Mouse (Mus musculus): Measurements from ENCODE around the gene Dzip1l. TPM values are rescaled to one million over a fixed set of nuclear protein-coding genes. Genes with fewer than 3 reads are reported as not detected.

Gene Dzip1l
- total and polyA plus RNA-seq, 3 experiments = not detected

DNA sequence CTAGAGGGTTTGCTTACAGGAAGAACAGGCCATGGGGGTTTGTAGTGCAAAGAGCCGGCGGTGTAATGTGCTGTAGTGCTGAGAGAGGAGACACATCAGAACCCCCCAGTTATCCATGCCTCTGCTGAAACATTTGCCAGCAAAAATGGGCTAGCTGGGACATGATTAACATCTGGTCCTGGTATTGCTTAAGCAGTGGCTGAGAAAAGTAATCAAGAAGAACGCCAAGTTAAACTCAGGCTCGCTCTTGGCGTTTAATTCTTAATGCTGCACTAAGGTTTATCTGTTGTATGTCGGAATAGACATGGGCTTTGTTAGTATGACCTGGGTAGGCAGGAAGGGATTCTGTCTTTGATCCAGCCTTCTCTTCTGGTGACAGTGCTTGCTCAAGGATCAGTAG, 16.8 kb downstream of the Dzip1l start:
- Histone ChIP-seq H3K4me1 (ENCODE audit: control insufficient read depth in 1 of 2, insufficient read depth in 2 of 2, low read length in 2 of 2) (no peaks in the 10 kb centered on the region), H3K9me3 (replicated peaks; ENCODE audit: insufficient read depth, low read length) (no peaks in the 10 kb centered on the region), H3K36me3 (ENCODE audit: control insufficient read depth in 1 of 2, insufficient read depth in 2 of 2, low read length in 2 of 2) (no peaks in the 10 kb centered on the region), H3K27ac (ENCODE audit: control insufficient read depth, low read depth, low read length) (no peak overlapping the region), H3K9ac (ENCODE audit: control insufficient read depth, low read depth, low read length, poor library complexity, severe bottlenecking) (no peak overlapping the region), H3K79me2 (ENCODE audit: control insufficient read depth, insufficient read depth, low read length, poor library complexity) (no peaks in the 10 kb centered on the region), H3K4me3 (ENCODE audit: control insufficient read depth in 1 of 2, insufficient read depth in 1 of 2, low read depth in 2 of 2, low read length in 2 of 2) (no peak overlapping the region), H3K27me3 (ENCODE audit: control insufficient read depth in 1 of 2, insufficient read depth in 2 of 2, low read length in 2 of 2) (no peaks in the 10 kb centered on the region; a peak in 1 of 4 replicates)
- no peak for DNase-seq (ENCODE audit: low read depth, low spot score)
- TF ChIP-seq MAFK (IDR thresholded peaks at IDR 0.05; ENCODE audit: borderline replicate concordance, low read depth, low read length) = no peak
- TF ChIP-seq NELFE (IDR thresholded peaks at IDR 0.05; ENCODE audit: low read depth, low read length) = no peak
- TF ChIP-seq ELF1 (IDR thresholded peaks at IDR 0.05; ENCODE audit: low read depth, low read length) = no peak
- TF ChIP-seq MEF2A (IDR thresholded peaks at IDR 0.05; ENCODE audit: extremely low read depth, insufficient replicate concordance, low read depth, low read length, poor library complexity, severe bottlenecking) = no peak
- no peak for TF ChIP-seq EP300 (IDR thresholded peaks at IDR 0.05; ENCODE audit: low read depth in 1 of 2, low read length in 2 of 2)
- no peak for TF ChIP-seq KAT2A (conservative IDR thresholded peaks at IDR 0.05; ENCODE audit: low read depth, low read length)
- TF ChIP-seq CHD1 (IDR thresholded peaks at IDR 0.05; ENCODE audit: low read depth, low read length) = no peak
- TF ChIP-seq POLR2AphosphoS5 (IDR thresholded peaks at IDR 0.05; ENCODE audit: borderline replicate concordance, low read depth, low read length) = no peak

DNA sequence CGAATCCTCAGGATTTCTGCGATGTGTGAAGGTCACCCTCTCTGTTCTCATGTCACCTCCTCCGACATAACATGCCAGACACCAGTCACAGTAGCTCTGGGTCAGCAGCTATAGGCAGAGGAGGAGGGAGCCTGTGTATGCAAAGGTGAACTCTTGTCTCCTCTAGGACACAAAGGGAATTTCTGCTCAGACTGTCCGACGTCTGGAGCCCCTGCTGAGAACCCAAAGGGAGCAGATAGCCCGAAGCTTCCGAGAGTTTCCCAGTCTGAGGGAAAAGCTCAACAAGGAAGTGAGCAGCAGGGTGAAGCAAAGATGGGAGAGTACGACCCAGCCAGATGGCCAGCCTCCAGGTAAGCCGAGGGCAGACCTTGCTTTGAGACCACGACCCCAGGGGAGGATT, 31.5 kb downstream of the Dzip1l start:
- H3K36me3 ChIP-seq (ENCODE audit: control insufficient read depth in 1 of 2, insufficient read depth in 2 of 2, low read length in 2 of 2) = no peaks in the 10 kb centered on the region
- H3K4me1 ChIP-seq (ENCODE audit: control insufficient read depth in 1 of 2, insufficient read depth in 2 of 2, low read length in 2 of 2) = no peaks in the 10 kb centered on the region
- no peak overlapping the region for H3K27ac ChIP-seq (ENCODE audit: control insufficient read depth, low read depth, low read length)
- no peaks in the 10 kb centered on the region for H3K79me2 ChIP-seq (ENCODE audit: control insufficient read depth, insufficient read depth, low read length, poor library complexity)
- no peak overlapping the region for H3K9ac ChIP-seq (ENCODE audit: control insufficient read depth, low read depth, low read length, poor library complexity, severe bottlenecking)
- no peak for TF ChIP-seq MYB (IDR thresholded peaks at IDR 0.05; ENCODE audit: low read depth, low read length)
- no peak for TF ChIP-seq MAZ (IDR thresholded peaks at IDR 0.05; ENCODE audit: low read depth, low read length)
- no peak for TF ChIP-seq ZNF384 (IDR thresholded peaks at IDR 0.05; ENCODE audit: low read depth, low read length)
- no peak for TF ChIP-seq RAD21 (IDR thresholded peaks at IDR 0.05; ENCODE audit: low read depth, low read length)
- no peak for TF ChIP-seq GATA1 (IDR thresholded peaks at IDR 0.05; ENCODE audit: low read depth, low read length)
- no peak for TF ChIP-seq USF1 (IDR thresholded peaks at IDR 0.05; ENCODE audit: low read depth, low read length)
- TF ChIP-seq RCOR1 (IDR thresholded peaks at IDR 0.05; ENCODE audit: low read depth, low read length) = no peak
- no peak for TF ChIP-seq HCFC1 (IDR thresholded peaks at IDR 0.05; ENCODE audit: low read depth, low read length)
- no peak for TF ChIP-seq KAT2A (conservative IDR thresholded peaks at IDR 0.05; ENCODE audit: low read depth, low read length)
- DNase-seq (ENCODE audit: low read depth, low spot score) = no peak
- no peak overlapping the region for H3K4me3 ChIP-seq (ENCODE audit: control insufficient read depth in 1 of 2, insufficient read depth in 1 of 2, low read depth in 2 of 2, low read length in 2 of 2)
- H3K27me3 ChIP-seq (ENCODE audit: control insufficient read depth in 1 of 2, insufficient read depth in 2 of 2, low read length in 2 of 2) = no peaks in the 10 kb centered on the region
- H3K9me3 ChIP-seq (replicated peaks; ENCODE audit: insufficient read depth, low read length) = no peaks in the 10 kb centered on the region

Data from MEL (cell line).